ENCODE assay signal across 9 mouse cellular contexts in the genomic region with DNA sequence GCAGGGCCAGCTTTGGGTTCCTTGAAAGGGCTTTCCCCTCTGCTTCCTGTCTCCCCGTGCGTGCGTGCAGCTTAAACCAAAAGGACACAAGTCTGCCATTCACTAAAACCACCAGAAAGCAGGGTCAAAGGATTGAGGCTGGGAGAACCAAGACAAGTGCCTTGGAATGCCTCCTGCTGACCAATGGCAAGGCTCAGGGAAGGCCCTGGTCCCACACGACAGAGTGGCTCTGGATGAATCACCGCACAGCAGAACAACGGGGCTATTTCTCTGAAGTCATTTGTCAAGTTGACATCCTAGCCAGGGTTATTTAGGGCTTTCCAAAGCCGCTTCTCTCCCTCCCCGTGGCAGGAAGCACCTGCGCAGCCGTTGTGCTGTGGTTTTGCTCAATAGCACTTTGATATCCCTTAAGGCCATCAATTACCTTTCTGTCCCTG.
DNase-seq lines count a peak whose midpoint lies in the region; ATAC-seq and TF ChIP-seq lines count a peak whose summit lies in the region.
"Had no signal": no experiment of that assay in that cellular context is flagged by ENCODE, and none has a peak within 500 bp of the region (broad histone marks: within the 10 kb centered on the region; RNA-seq: fewer than 3 reads in every experiment).

No protein-coding gene starts in this region.

- no peaks in the 10 kb centered on the region for H3K27me3 ChIP-seq in Patski
- H3K27me3 ChIP-seq in hindbrain, embryonic 14.5 days (ENCODE audit: control insufficient read depth, insufficient read depth, low read length): no peaks in the 10 kb centered on the region
- H3K27me3 ChIP-seq in midbrain, embryonic 14.5 days (ENCODE audit: control insufficient read depth, insufficient read depth, low read length): no peaks in the 10 kb centered on the region
- H3K27me3 ChIP-seq in forebrain, embryonic 16.5 days (replicated peaks; ENCODE audit: control insufficient read depth, insufficient read depth, low read length): no peaks in the 10 kb centered on the region
- H3K27me3 ChIP-seq: liver, embryonic 13.5 days had no signal

- CTCF ChIA-PET in Patski (lab: Charles Lee): no interaction called here

- H3K36me3 ChIP-seq in hindbrain, embryonic 14.5 days (replicated peaks; ENCODE audit: control insufficient read depth, insufficient read depth): no peaks in the 10 kb centered on the region
- no peaks in the 10 kb centered on the region for H3K36me3 ChIP-seq in midbrain, embryonic 14.5 days (ENCODE audit: control insufficient read depth, insufficient read depth, low read length)
- no peaks in the 10 kb centered on the region for H3K36me3 ChIP-seq in forebrain, embryonic 16.5 days (ENCODE audit: control insufficient read depth, insufficient read depth)
- H3K36me3 ChIP-seq: liver, embryonic 13.5 days had no signal

- peak overlapping the region; percentile 72 for H3K27ac ChIP-seq in hindbrain, embryonic 14.5 days
- H3K27ac ChIP-seq in midbrain, embryonic 14.5 days (replicated peaks; ENCODE audit: low read depth, low read length): 0 out of 2 replicates have a peak overlapping the region, but pooled peaks have one; percentile 1
- H3K27ac ChIP-seq in forebrain, embryonic 16.5 days (ENCODE audit: low read length): no peak overlapping the region
- H3K27ac ChIP-seq: liver, embryonic 13.5 days had no signal

- H3K4me1 ChIP-seq in hindbrain, embryonic 14.5 days (replicated peaks; ENCODE audit: control insufficient read depth, insufficient read depth, low read length): peaks cover 26% of the 10 kb centered on the region
- H3K4me1 ChIP-seq in midbrain, embryonic 14.5 days (ENCODE audit: control insufficient read depth, insufficient read depth, low read length): peaks cover 25% of the 10 kb centered on the region
- peaks cover 8% of the 10 kb centered on the region; the same call in 1 of the 2 replicates for H3K4me1 ChIP-seq in forebrain, embryonic 16.5 days (replicated peaks; ENCODE audit: control insufficient read depth, insufficient read depth, low read length)

- H3K4me3 ChIP-seq in hindbrain, embryonic 14.5 days (replicated peaks; ENCODE audit: low read length): no peak overlapping the region
- no peak overlapping the region for H3K4me3 ChIP-seq in midbrain, embryonic 14.5 days (replicated peaks; ENCODE audit: low read depth, low read length)
- H3K4me3 ChIP-seq in forebrain, embryonic 16.5 days (replicated peaks; ENCODE audit: low read length): no peak overlapping the region
- H3K4me3 ChIP-seq: liver, embryonic 13.5 days had no signal

- TF ChIP-seq CTCF in Patski (IDR thresholded peaks at IDR 0.05): no peak

- POLR2A ChIA-PET in Patski (lab: Charles Lee): interaction anchor here (0.5 to 2.2 kb wide), 4 partner anchors 27 to 183 kb away, joined by 3 to 9 read pairs (median 4); no protein-coding TSS in a partner anchor

- DNase-seq in 3T3-L1 (ENCODE audit: low read depth, low spot score) (peak; percentile 78), Patski (ENCODE audit: low read depth, low spot score) (no peak)
- peak; percentile 62 for DNase-seq in hindbrain, embryonic 14.5 days (ENCODE audit: low spot score)
- no peak for DNase-seq in midbrain, embryonic 14.5 days
- DNase-seq in cerebellum, adult 8-10 months: no peak
- DNase-seq in gastrocnemius, postnatal 4 days (ENCODE audit: low spot score in 2 of 2): no peak
- DNase-seq: liver, embryonic 13.5 days had no signal

- peak; percentile 39 for ATAC-seq in Patski
- ATAC-seq in hindbrain, embryonic 14.5 days (ENCODE audit: low FRiP score): peak; percentile 73
- ATAC-seq in midbrain, embryonic 14.5 days (ENCODE audit: low FRiP score, low TSS enrichment): no peak
- no peak for ATAC-seq in forebrain, embryonic 16.5 days
- ATAC-seq in inflammation-experienced regulatory T-cells, adult 6 months: no peak

- no peaks in the 10 kb centered on the region for H3K9me3 ChIP-seq in hindbrain, embryonic 14.5 days (ENCODE audit: control insufficient read depth, low read length)
- H3K9me3 ChIP-seq in midbrain, embryonic 14.5 days (ENCODE audit: control insufficient read depth, low read length): no peaks in the 10 kb centered on the region
- no peaks in the 10 kb centered on the region for H3K9me3 ChIP-seq in forebrain, embryonic 16.5 days (ENCODE audit: control insufficient read depth, low read length)
- H3K9me3 ChIP-seq: liver, embryonic 13.5 days had no signal

- WGBS in hindbrain, embryonic 14.5 days: 8% methylated on average over 10 of the region's 10 CpGs
- WGBS in midbrain, embryonic 14.5 days: 35% methylated on average over 10 of the region's 10 CpGs
- WGBS in forebrain, embryonic 16.5 days: 43% methylated on average over 10 of the region's 10 CpGs

- no peak overlapping the region for H3K9ac ChIP-seq in hindbrain, embryonic 14.5 days
- H3K9ac ChIP-seq in midbrain, embryonic 14.5 days (replicated peaks; ENCODE audit: low read length): no peak overlapping the region
- H3K9ac ChIP-seq in forebrain, embryonic 16.5 days (replicated peaks; ENCODE audit: low read depth, low read length): no peak overlapping the region
- H3K9ac ChIP-seq: liver, embryonic 13.5 days had no signal

- H3K4me2 ChIP-seq in hindbrain, embryonic 14.5 days (replicated peaks): no peak overlapping the region
- no peak overlapping the region for H3K4me2 ChIP-seq in midbrain, embryonic 14.5 days (ENCODE audit: low read length)
- H3K4me2 ChIP-seq in forebrain, embryonic 16.5 days (ENCODE audit: low read length): no peak overlapping the region
- H3K4me2 ChIP-seq: liver, embryonic 13.5 days had no signal

- in situ Hi-C loops in Patski (cut with MboI; ENCODE audit: low pct_unique_long_range_greater_than_20kb): loop anchor here (25.0 kb wide), 1 partner anchor 826 kb away; no protein-coding TSS in a partner anchor

Comparison
In these comparisons a context has a peak if more than half of its experiments do, and no peak if none do; other contexts are left out.
1. DNase-seq: peak in 3T3-L1 (single experiment) and hindbrain, embryonic 14.5 days (single experiment); none in Patski (single experiment), midbrain, embryonic 14.5 days (single experiment), cerebellum, adult 8-10 months (single experiment) and gastrocnemius, postnatal 4 days (0 of 2).
2. ATAC-seq: peak in Patski (single experiment) and hindbrain, embryonic 14.5 days (single experiment); none in midbrain, embryonic 14.5 days (single experiment), forebrain, embryonic 16.5 days (single experiment) and inflammation-experienced regulatory T-cells, adult 6 months (single experiment).